Mouse (Mus musculus) small intestine, adult 2 months (tissue): Measurements from ENCODE around the gene Traf1.

Experiments used
- CTCF ChIP-seq: fragments of 200-500 bp; IDR thresholded peaks from 2 replicates; pipeline ENCODE4 v1.5.1; 2012; ENCODE audit warnings: low read depth, mild to moderate bottlenecking, control low read depth, inconsistent platforms, low read length, moderate library complexity, mixed read lengths; ENCODE audit not compliant: insufficient replicate concordance, insufficient read length; ENCODE audit errors: extremely low read depth
- POLR2A ChIP-seq: fragments of 200-500 bp; IDR thresholded peaks from 2 replicates; pipeline ENCODE4 v1.6.1; 2012; ENCODE audit warnings: low read depth, mild to moderate bottlenecking, control low read depth, inconsistent platforms, low read length, moderate library complexity

- no peak for TF ChIP-seq POLR2A
- no peak for TF ChIP-seq CTCF
These were observed 15.5 kb upstream of the Traf1 start for GRCm38 (mm10) chr2:34976945-34977658.
